Mouse (Mus musculus): ENCODE results near the gene Hoxd8. TPM values are rescaled to one million over a fixed set of nuclear protein-coding genes. Genes with fewer than 3 reads are reported as not detected.
A peak's percentile ranks its signal among the peaks of the same experiment; 100 is the strongest.

Hoxd8 gene
- polyA plus RNA-seq, 1 experiment from 2014 or later: 12.4 TPM

GRCm38 (mm10) chr2:74726551-74726950 lies 22.1 kb downstream of the Hoxd8 start, which contains the start of gene Gm28230:
Gm28230 (plus strand) TSS chr2:74726728.
- Histone ChIP-seq H3K27me3 (replicated peaks) (no peaks in the 10 kb centered on the region), H3K4me1 (peaks cover 94% of the 10 kb centered on the region), H3K4me2 (peak within 1 kb of the TSS; percentile 60), H3K4me3 (replicated peaks) (peak within 1 kb of the TSS; percentile 38), H3K27ac (replicated peaks) (peak within 1 kb of the TSS; percentile 81), H3K9ac (replicated peaks) (peak within 1 kb of the TSS; percentile 43), H3K9me3 (replicated peaks) (no peaks in the 10 kb centered on the region), H3K36me3 (no peaks in the 10 kb centered on the region)
- peak; percentile 32; the same call in 1 of the 2 replicates for ATAC-seq (ENCODE audit: low FRiP score)
- 12% methylated on average over 5 of the region's 5 CpGs for WGBS

- Histone ChIP-seq H3K4me1 (peaks cover 93% of the 10 kb centered on the region), H3K4me3 (replicated peaks) (peak overlapping the region; percentile 38), H3K27ac (replicated peaks) (peak overlapping the region; percentile 81), H3K9ac (replicated peaks) (peak overlapping the region; percentile 40), H3K9me3 (replicated peaks) (no peaks in the 10 kb centered on the region), H3K4me2 (peak overlapping the region; percentile 60), H3K27me3 (replicated peaks) (no peaks in the 10 kb centered on the region), H3K36me3 (no peaks in the 10 kb centered on the region)
- 0 out of 2 replicates have a peak, but pooled peaks have one; percentile 16 for ATAC-seq (ENCODE audit: low FRiP score)
- WGBS: 1% methylated on average over 31 of the region's 43 CpGs
These were observed 22.7 kb downstream of the Hoxd8 start for GRCm38 (mm10) chr2:74726973-74727639.

- WGBS: 5% methylated on average over 24 of the region's 25 CpGs
- Histone ChIP-seq H3K4me1 (peaks cover 93% of the 10 kb centered on the region), H3K9me3 (replicated peaks) (no peaks in the 10 kb centered on the region), H3K36me3 (no peaks in the 10 kb centered on the region), H3K4me3 (replicated peaks) (peak overlapping the region; percentile 38), H3K9ac (replicated peaks) (peak overlapping the region; percentile 40), H3K4me2 (peak overlapping the region; percentile 60), H3K27ac (replicated peaks) (peak overlapping the region; percentile 81), H3K27me3 (replicated peaks) (no peaks in the 10 kb centered on the region)
- ATAC-seq (ENCODE audit: low FRiP score): peak; percentile 29; the same call in 1 of the 2 replicates
These were observed 23.4 kb downstream of the Hoxd8 start for GRCm38 (mm10) chr2:74727640-74728302.

- Histone ChIP-seq H3K9me3 (replicated peaks) (no peaks in the 10 kb centered on the region), H3K9ac (replicated peaks) (peak overlapping the region; percentile 40), H3K27me3 (replicated peaks) (no peaks in the 10 kb centered on the region), H3K4me2 (peak overlapping the region; percentile 60), H3K27ac (replicated peaks) (peak overlapping the region; percentile 81), H3K4me1 (peaks cover 92% of the 10 kb centered on the region), H3K4me3 (replicated peaks) (peak overlapping the region; percentile 38), H3K36me3 (no peaks in the 10 kb centered on the region)
- no peak for ATAC-seq (ENCODE audit: low FRiP score)
- WGBS: 17% methylated on average over 13 of the region's 13 CpGs
These were observed 23.9 kb downstream of the Hoxd8 start for GRCm38 (mm10) chr2:74728303-74728680.

GRCm38 (mm10) chr2:74730331-74730730 lies 25.9 kb downstream of the Hoxd8 start:
- H3K9ac ChIP-seq (replicated peaks): no peak overlapping the region; the same call in 1 of the 2 replicates
- H3K4me2 ChIP-seq: peak overlapping the region; percentile 58; the same call in 1 of the 2 replicates
- H3K4me1 ChIP-seq: peaks cover 92% of the 10 kb centered on the region

GRCm38 (mm10) chr2:74731055-74731454 lies 26.6 kb downstream of the Hoxd8 start:
- H3K4me3 ChIP-seq (replicated peaks): no peak overlapping the region
- H3K4me1 ChIP-seq: peaks cover 92% of the 10 kb centered on the region
- no peak overlapping the region for H3K9ac ChIP-seq (replicated peaks)

More at GRCm38 (mm10) chr2:74730331-74730730, 25.9 kb downstream of the Hoxd8 start:
- no peak overlapping the region for H3K4me3 ChIP-seq (replicated peaks)
- WGBS: 15% methylated on average over 8 of the region's 8 CpGs
- H3K9me3 ChIP-seq (replicated peaks): no peaks in the 10 kb centered on the region
- ATAC-seq (ENCODE audit: low FRiP score): no peak
- H3K27me3 ChIP-seq (replicated peaks): no peaks in the 10 kb centered on the region
- H3K27ac ChIP-seq (replicated peaks): peak overlapping the region; percentile 91
- no peaks in the 10 kb centered on the region for H3K36me3 ChIP-seq

GRCm38 (mm10) chr2:74731799-74732512 lies 27.5 kb downstream of the Hoxd8 start:
- Histone ChIP-seq H3K27me3 (replicated peaks) (no peaks in the 10 kb centered on the region), H3K4me1 (peaks cover 92% of the 10 kb centered on the region), H3K36me3 (no peaks in the 10 kb centered on the region), H3K9me3 (replicated peaks) (no peaks in the 10 kb centered on the region), H3K4me3 (replicated peaks) (peak overlapping the region; percentile 30; the same call in 1 of the 2 replicates), H3K9ac (replicated peaks) (peak overlapping the region; percentile 45), H3K4me2 (peak overlapping the region; percentile 58), H3K27ac (replicated peaks) (peak overlapping the region; percentile 91)
- no peak for ATAC-seq (ENCODE audit: low FRiP score)
- WGBS: 6% methylated on average over 9 of the region's 9 CpGs

More at GRCm38 (mm10) chr2:74731055-74731454, 26.6 kb downstream of the Hoxd8 start:
- H3K36me3 ChIP-seq: no peaks in the 10 kb centered on the region
- H3K27me3 ChIP-seq (replicated peaks): no peaks in the 10 kb centered on the region
- ATAC-seq (ENCODE audit: low FRiP score): no peak
- peak overlapping the region; percentile 91 for H3K27ac ChIP-seq (replicated peaks)
- H3K4me2 ChIP-seq: peak overlapping the region; percentile 58
- H3K9me3 ChIP-seq (replicated peaks): no peaks in the 10 kb centered on the region

- H3K4me3 ChIP-seq (replicated peaks): peak overlapping the region; percentile 30
- H3K4me2 ChIP-seq: peak overlapping the region; percentile 58
- ATAC-seq (ENCODE audit: low FRiP score): no peak
- H3K36me3 ChIP-seq: no peaks in the 10 kb centered on the region
- H3K4me1 ChIP-seq: peaks cover 92% of the 10 kb centered on the region
- H3K27me3 ChIP-seq (replicated peaks): no peaks in the 10 kb centered on the region
- peak overlapping the region; percentile 45; the same call in 1 of the 2 replicates for H3K9ac ChIP-seq (replicated peaks)
- H3K9me3 ChIP-seq (replicated peaks): no peaks in the 10 kb centered on the region
- H3K27ac ChIP-seq (replicated peaks): peak overlapping the region; percentile 91
- WGBS: under 1% methylated on average over 52 of the region's 52 CpGs
These were observed 28.3 kb downstream of the Hoxd8 start for GRCm38 (mm10) chr2:74732513-74733316.

GRCm38 (mm10) chr2:74733317-74733661 lies 28.9 kb downstream of the Hoxd8 start:
- Histone ChIP-seq H3K27ac (replicated peaks) (peak overlapping the region; percentile 91), H3K4me1 (peaks cover 92% of the 10 kb centered on the region), H3K9ac (replicated peaks) (no peak overlapping the region), H3K36me3 (no peaks in the 10 kb centered on the region), H3K9me3 (replicated peaks) (no peaks in the 10 kb centered on the region), H3K27me3 (replicated peaks) (no peaks in the 10 kb centered on the region), H3K4me3 (replicated peaks) (peak overlapping the region; percentile 30; the same call in 1 of the 2 replicates), H3K4me2 (peak overlapping the region; percentile 58)
- ATAC-seq (ENCODE audit: low FRiP score): no peak
- under 1% methylated on average over 16 of the region's 16 CpGs for WGBS

GRCm38 (mm10) chr2:74733765-74734164 lies 29.4 kb downstream of the Hoxd8 start:
- H3K27ac ChIP-seq (replicated peaks): peak overlapping the region; percentile 91
- peak overlapping the region; percentile 58 for H3K4me2 ChIP-seq
- H3K9me3 ChIP-seq (replicated peaks): no peaks in the 10 kb centered on the region
- H3K27me3 ChIP-seq (replicated peaks): no peaks in the 10 kb centered on the region
- WGBS: 2% methylated on average over 6 of the region's 6 CpGs
- H3K4me1 ChIP-seq: peaks cover 92% of the 10 kb centered on the region
- no peaks in the 10 kb centered on the region for H3K36me3 ChIP-seq
- no peak for ATAC-seq (ENCODE audit: low FRiP score)
- H3K9ac ChIP-seq (replicated peaks): peak overlapping the region; percentile 46; the same call in 1 of the 2 replicates
- H3K4me3 ChIP-seq (replicated peaks): peak overlapping the region; percentile 30; the same call in 1 of the 2 replicates

- Histone ChIP-seq H3K4me2 (peak overlapping the region; percentile 58), H3K9me3 (replicated peaks) (no peaks in the 10 kb centered on the region), H3K27ac (replicated peaks) (peak overlapping the region; percentile 91), H3K9ac (replicated peaks) (peak overlapping the region; percentile 46), H3K4me3 (replicated peaks) (0 out of 2 replicates have a peak overlapping the region, but pooled peaks have one; percentile 9), H3K4me1 (peaks cover 92% of the 10 kb centered on the region), H3K36me3 (no peaks in the 10 kb centered on the region), H3K27me3 (replicated peaks) (no peaks in the 10 kb centered on the region)
- peak; percentile 33 for ATAC-seq (ENCODE audit: low FRiP score)
- 3% methylated on average over 13 of the region's 13 CpGs for WGBS
These were observed 30.0 kb downstream of the Hoxd8 start for GRCm38 (mm10) chr2:74734451-74734850.
